Mouse (Mus musculus) forebrain, embryonic 15.5 days (tissue): ENCODE measurements at regions not wholly inside any gene's neighbourhood (a gene's known extent, or its start where the extent isn't known, plus 50 kb on each side); places are given as distances from the start of the nearest gene placed in this dataset.

Experiments
- ATAC-seq: fragments of 200-750 bp; cut with Nextera tagmentation; replicated peaks from 2 replicates; pipeline ENCODE4 v1.8.0; 2017; ENCODE audit warnings: mild to moderate bottlenecking, moderate TSS enrichment, moderate library complexity
- H3K27ac ChIP-seq: fragments of 300-500 bp; sonication (generic); replicated peaks from 2 replicates; pipeline ENCODE4 v1.5.1; 2015; ENCODE audit warnings: mild to moderate bottlenecking, inconsistent platforms
- H3K27me3 ChIP-seq: fragments of 300-500 bp; sonication (generic); 2 replicates; pipeline ENCODE4 v1.6.1; 2015; ENCODE audit warnings: inconsistent platforms
- H3K36me3 ChIP-seq: fragments of 300-500 bp; sonication (generic); 2 replicates; pipeline ENCODE4 v1.6.1; 2015; ENCODE audit warnings: mild to moderate bottlenecking, inconsistent platforms
- H3K4me1 ChIP-seq: fragments of 300-500 bp; sonication (generic); 2 replicates; pipeline ENCODE4 v1.6.1; 2015; ENCODE audit warnings: inconsistent platforms
- H3K4me2 ChIP-seq: fragments of 300-500 bp; sonication (generic); replicated peaks from 2 replicates; pipeline ENCODE4 v1.6.1; 2015; ENCODE audit warnings: mild to moderate bottlenecking, inconsistent platforms
- H3K4me3 ChIP-seq: fragments of 300-500 bp; sonication (generic); 2 replicates; pipeline ENCODE4 v1.5.1; 2015; ENCODE audit warnings: mild to moderate bottlenecking, inconsistent platforms
- H3K9ac ChIP-seq: fragments of 300-500 bp; sonication (generic); replicated peaks from 2 replicates; pipeline ENCODE4 v1.6.1; 2015; ENCODE audit warnings: mild to moderate bottlenecking, inconsistent platforms
- H3K9me3 ChIP-seq: fragments of 300-500 bp; sonication (generic); 2 replicates; pipeline ENCODE4 v1.6.1; 2016; ENCODE audit warnings: inconsistent platforms
- WGBS: fragments of 180-500 bp; shearing (Covaris S2); methylation state at CpG from one replicate; pipeline ENCODE4 v1.1.7; 2015; ENCODE audit warnings: mixed read lengths; 5-methylcytosine and 5-hydroxymethylcytosine counted together

DNA sequence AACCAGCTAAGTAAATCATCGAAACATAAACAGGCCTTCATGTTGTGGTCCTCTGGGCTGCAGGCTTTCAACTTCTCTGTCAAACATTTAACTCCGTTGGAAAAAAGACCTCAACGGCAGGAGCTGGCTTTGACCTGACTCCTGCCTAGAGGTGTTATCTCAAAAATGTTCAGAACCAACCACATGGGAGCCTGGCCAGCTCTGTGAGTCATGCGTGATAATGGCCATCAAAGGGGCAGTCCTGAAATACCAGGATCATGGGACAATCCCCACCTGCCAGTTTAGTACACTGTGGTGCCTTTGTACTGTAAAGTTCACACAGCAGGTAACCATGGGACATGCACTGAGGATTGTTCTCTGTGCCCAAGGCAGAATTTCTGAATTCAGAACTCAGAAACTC, 251.4 kb upstream of the Mon1b start:
- Histone ChIP-seq H3K4me2 (no peak overlapping the region), H3K36me3 (no peaks in the 10 kb centered on the region), H3K27ac (no peak overlapping the region), H3K4me1 (0 out of 2 replicates have a peak, but pooled peaks cover 4% of the 10 kb centered on the region), H3K9ac (no peak overlapping the region), H3K27me3 (no peaks in the 10 kb centered on the region), H3K4me3 (no peak overlapping the region), H3K9me3 (no peaks in the 10 kb centered on the region)
- ATAC-seq = no peak
- 66% methylated on average over 4 of the region's 4 CpGs for WGBS

DNA sequence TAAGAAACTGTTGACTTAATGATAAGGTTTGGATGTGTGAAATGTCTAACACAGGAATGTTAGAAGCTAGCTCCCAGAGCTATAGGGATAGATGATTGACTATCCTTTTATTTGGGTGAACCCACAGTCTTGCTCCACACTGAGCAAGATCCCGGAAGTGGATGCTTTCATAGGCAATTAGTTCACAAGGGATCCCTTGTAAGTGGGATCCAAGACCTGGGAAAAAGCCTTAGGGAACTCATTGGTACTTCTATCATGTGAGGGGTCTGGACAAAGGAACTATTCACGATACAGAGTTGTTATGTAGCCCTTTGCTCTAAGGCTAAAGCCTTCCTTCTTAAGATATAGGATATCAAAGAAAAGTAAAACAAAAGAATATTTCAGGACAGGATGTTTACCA, 245.9 kb upstream of the Mon1b start:
- H3K27ac ChIP-seq = no peak overlapping the region
- no peak overlapping the region for H3K4me2 ChIP-seq
- no peak for ATAC-seq
- whole genome bisulfite sequencing = 26% methylated on average over 2 of the region's 2 CpGs
- no peaks in the 10 kb centered on the region for H3K4me1 ChIP-seq
- H3K9me3 ChIP-seq = no peaks in the 10 kb centered on the region
- no peaks in the 10 kb centered on the region for H3K27me3 ChIP-seq
- no peaks in the 10 kb centered on the region for H3K36me3 ChIP-seq
- H3K4me3 ChIP-seq = no peak overlapping the region
- H3K9ac ChIP-seq = no peak overlapping the region

DNA sequence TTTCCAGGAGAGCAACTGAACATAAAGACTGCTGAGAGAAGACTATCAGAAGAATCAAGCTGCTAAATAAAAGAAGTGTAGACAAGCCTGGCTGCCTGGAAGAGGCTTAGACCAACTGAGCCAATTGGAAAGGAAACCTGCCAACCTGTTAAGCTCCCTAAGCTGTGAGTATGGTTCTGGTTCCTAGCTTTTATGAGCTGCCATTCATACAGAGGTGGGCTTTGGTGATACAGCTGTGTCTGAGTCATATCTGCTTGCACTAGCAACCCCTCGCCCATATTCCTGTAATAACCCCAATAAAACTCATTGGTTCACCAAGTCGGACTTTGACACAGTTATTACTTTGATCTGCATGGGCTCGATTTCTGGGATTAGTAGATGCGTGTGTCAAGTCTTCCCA, 245.3 kb upstream of the Mon1b start:
- no peak overlapping the region for H3K4me3 ChIP-seq
- no peak overlapping the region for H3K27ac ChIP-seq
- no peak overlapping the region for H3K4me2 ChIP-seq
- H3K27me3 ChIP-seq = no peaks in the 10 kb centered on the region
- H3K36me3 ChIP-seq = no peaks in the 10 kb centered on the region
- ATAC-seq = no peak
- no peaks in the 10 kb centered on the region for H3K4me1 ChIP-seq
- H3K9ac ChIP-seq = no peak overlapping the region
- H3K9me3 ChIP-seq = no peaks in the 10 kb centered on the region
- WGBS = 65% methylated on average over 4 of the region's 4 CpGs

DNA sequence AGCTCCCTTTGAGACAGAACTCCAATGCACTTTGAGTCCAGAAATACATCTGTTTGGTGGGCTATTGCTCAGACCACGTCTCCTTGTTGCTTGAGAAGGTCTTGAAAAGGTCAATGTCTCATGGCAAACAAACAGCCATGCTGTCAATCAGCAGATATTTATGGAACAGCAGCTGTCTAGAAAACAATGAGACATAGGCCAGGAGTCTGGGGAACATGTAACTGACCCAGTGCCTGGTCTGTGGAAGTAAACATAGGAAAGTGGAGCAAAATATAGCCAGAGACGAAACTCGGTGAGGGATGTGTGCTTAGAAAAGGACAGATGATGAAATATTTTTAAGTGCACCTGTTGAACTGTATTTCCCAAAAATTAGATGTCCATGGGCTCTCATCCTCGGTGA, 241.1 kb upstream of the Mon1b start:
- WGBS = 77% methylated on average over 4 of the region's 4 CpGs

DNA sequence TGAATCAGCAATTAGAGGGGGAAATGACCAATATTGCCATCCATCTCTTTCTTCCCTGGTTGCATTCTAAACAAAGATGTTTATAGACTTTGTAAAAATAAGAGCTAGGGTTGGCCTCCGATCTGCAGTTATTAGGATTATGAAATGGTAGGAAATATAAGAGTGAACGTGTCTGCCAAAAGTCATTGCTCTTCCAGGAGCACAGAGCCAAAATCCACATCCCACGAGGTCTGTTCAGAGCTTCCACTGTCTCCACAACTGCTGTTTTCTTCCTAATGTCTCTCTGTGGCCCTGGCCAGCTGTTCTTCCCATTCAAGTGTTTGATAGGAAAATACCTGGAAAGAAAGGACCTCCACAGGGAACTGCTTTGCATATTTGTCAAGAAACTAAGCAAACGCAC, 230.2 kb upstream of the Mon1b start:
- Histone ChIP-seq H3K36me3 (no peaks in the 10 kb centered on the region), H3K27me3 (no peaks in the 10 kb centered on the region), H3K4me2 (no peak overlapping the region), H3K4me3 (no peak overlapping the region), H3K27ac (no peak overlapping the region), H3K9ac (no peak overlapping the region), H3K4me1 (no peaks in the 10 kb centered on the region), H3K9me3 (no peaks in the 10 kb centered on the region)
- 63% methylated on average over 4 of the region's 4 CpGs for WGBS
- no peak for ATAC-seq

More for the DNA sequence above, 241.1 kb upstream of the Mon1b start:
- no peaks in the 10 kb centered on the region for H3K9me3 ChIP-seq
- H3K4me3 ChIP-seq = no peak overlapping the region
- no peak for ATAC-seq
- H3K36me3 ChIP-seq = no peaks in the 10 kb centered on the region
- H3K9ac ChIP-seq = no peak overlapping the region
- no peak overlapping the region for H3K27ac ChIP-seq
- no peaks in the 10 kb centered on the region for H3K27me3 ChIP-seq
- H3K4me2 ChIP-seq = no peak overlapping the region
- H3K4me1 ChIP-seq = no peaks in the 10 kb centered on the region

DNA sequence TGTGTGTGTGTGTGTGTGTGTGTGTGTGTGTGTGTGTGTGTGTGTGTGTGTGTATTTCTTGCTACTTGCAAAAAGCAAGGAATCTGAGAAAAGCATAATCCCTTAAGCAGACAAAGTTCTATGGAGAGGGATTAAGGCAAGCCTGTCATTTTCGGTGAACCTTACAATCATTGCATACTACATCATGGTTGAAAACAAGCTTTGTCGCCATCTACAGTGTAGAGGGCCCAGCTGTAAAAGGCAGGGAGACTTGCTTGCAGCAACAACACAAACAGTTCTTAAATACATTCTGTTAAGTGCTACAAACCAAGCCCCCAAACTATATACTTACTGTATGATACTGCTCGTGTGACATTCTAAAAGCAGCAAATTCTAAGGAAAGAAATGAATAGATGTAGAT, 216.0 kb upstream of the Mon1b start:
- no peak for ATAC-seq
- Histone ChIP-seq H3K4me2 (no peak overlapping the region), H3K27me3 (no peaks in the 10 kb centered on the region), H3K4me1 (no peaks in the 10 kb centered on the region), H3K4me3 (no peak overlapping the region), H3K9ac (no peak overlapping the region), H3K27ac (no peak overlapping the region), H3K36me3 (no peaks in the 10 kb centered on the region), H3K9me3 (no peaks in the 10 kb centered on the region)
- WGBS = 78% methylated on average over 3 of the region's 3 CpGs

DNA sequence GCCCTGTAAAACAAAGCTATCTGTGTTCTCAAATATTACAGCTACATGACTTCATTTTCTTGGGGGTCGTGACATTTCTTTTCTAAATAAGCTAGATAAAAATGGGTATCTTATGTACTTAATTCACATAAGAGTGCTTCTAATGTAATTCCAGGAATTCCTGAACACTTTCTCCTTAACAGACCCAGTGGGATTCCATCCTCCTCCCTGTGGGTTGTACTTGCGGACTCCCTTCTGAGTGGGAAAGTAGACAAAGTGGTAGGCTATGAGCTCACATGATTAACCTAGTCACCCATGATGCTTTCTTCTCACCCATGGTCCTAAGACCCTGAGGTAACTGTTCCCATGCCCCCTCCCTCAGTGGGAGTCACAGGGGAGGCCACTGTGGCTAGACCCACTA, 212.7 kb upstream of the Mon1b start:
- Histone ChIP-seq H3K4me3 (no peak overlapping the region), H3K9ac (no peak overlapping the region), H3K4me2 (no peak overlapping the region), H3K36me3 (no peaks in the 10 kb centered on the region), H3K27me3 (no peaks in the 10 kb centered on the region), H3K4me1 (no peaks in the 10 kb centered on the region), H3K9me3 (no peaks in the 10 kb centered on the region), H3K27ac (no peak overlapping the region)
- 87% methylated on average over 2 of the region's 2 CpGs for WGBS
- ATAC-seq = no peak

DNA sequence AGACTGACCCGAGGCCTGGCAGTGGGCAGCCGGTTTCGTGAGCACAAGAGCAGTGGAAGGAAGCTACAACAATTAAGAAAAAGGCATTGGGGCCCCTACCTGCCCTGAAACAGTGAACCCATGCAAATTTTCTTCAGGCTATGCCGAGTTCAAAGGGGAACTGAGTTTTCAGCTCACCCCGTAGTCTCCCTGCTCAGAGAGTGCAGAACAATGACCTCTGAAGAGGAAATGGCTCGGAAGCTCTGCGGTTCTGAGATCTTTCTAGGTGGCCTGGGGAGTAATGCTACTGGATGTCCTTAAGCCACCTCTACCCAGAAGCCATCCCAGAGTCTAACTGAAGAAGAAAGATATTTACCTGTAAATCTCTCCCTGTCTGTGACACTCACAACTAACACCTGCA, 196.3 kb upstream of the Mon1b start:
- Histone ChIP-seq H3K27ac (no peak overlapping the region), H3K4me1 (no peaks in the 10 kb centered on the region), H3K4me3 (no peak overlapping the region), H3K27me3 (no peaks in the 10 kb centered on the region), H3K9ac (no peak overlapping the region), H3K4me2 (no peak overlapping the region), H3K36me3 (no peaks in the 10 kb centered on the region), H3K9me3 (no peaks in the 10 kb centered on the region)
- WGBS = 58% methylated on average over 7 of the region's 7 CpGs
- no peak for ATAC-seq

DNA sequence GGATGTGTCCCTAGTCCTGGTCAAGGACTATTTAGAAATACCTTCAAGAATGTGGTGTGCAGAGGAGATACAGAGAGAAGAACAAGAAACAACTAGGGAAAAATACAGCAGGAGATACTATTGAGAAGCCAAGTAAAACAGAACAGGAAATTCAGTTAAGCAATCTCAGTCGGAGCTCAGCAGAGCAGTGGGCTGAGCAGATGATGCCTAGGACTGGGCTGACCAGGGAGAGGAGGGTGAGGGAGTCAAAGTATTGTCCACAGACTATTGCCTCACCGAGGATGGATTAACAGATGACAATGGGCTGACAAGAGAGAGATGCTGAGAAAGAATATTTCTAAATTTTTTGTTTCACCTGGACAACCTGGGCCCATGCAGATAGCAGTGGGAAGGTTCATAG, 181.4 kb upstream of the Mon1b start:
- no peaks in the 10 kb centered on the region for H3K9me3 ChIP-seq
- no peaks in the 10 kb centered on the region for H3K36me3 ChIP-seq
- ATAC-seq = no peak
- H3K27me3 ChIP-seq = no peaks in the 10 kb centered on the region
- H3K4me3 ChIP-seq = no peak overlapping the region
- 79% methylated on average over 2 of the region's 2 CpGs for WGBS
- H3K9ac ChIP-seq = no peak overlapping the region
- H3K27ac ChIP-seq = no peak overlapping the region
- no peaks in the 10 kb centered on the region for H3K4me1 ChIP-seq
- H3K4me2 ChIP-seq = no peak overlapping the region

DNA sequence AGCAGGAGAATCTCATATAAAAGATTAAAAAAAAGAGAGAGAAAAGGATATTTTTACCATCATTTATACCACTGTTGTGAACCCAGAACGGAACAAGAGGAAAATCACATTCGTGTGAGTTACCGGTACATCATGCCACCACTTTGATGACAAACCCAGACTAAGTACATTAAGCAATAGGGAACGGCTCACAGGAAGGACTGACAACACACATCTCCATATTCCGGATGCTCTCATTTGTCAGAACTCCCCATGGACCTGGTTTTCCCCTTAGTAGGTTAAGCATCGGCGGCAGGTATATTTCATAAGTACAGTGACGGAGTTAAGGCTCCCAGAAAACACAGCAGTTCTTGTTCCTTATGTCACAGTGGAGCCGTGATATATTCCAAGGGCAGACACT, 170.8 kb upstream of the Mon1b start:
- ATAC-seq = no peak
- Histone ChIP-seq H3K9ac (no peak overlapping the region), H3K4me2 (no peak overlapping the region), H3K27ac (peak overlapping the region; percentile 8), H3K4me3 (no peak overlapping the region), H3K36me3 (no peaks in the 10 kb centered on the region), H3K9me3 (no peaks in the 10 kb centered on the region), H3K27me3 (no peaks in the 10 kb centered on the region), H3K4me1 (no peaks in the 10 kb centered on the region)
- 81% methylated on average over 9 of the region's 9 CpGs for WGBS

DNA sequence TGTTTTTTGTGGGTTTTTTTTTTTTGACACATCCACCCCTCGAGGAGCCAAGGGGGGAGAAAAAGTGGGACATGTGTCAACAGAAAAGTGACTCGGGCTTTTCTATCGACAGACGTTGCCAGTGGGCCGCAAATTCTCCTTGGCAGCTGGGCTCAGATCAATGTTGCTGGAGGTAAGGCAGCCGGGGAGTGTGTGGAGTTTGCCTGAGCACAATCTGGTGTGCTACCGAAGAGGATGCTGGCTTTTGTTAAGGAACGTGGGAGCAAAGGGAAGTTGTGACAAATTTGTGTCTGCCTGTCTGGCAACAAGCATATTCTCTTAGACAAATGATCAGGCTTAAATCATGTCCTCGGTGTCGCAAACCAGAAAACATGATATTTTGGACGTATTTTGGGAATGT, 170.2 kb upstream of the Mon1b start:
- no peaks in the 10 kb centered on the region for H3K4me1 ChIP-seq
- H3K9me3 ChIP-seq = no peaks in the 10 kb centered on the region
- no peak for ATAC-seq
- no peak overlapping the region for H3K9ac ChIP-seq
- 54% methylated on average over 11 of the region's 11 CpGs for WGBS
- H3K4me2 ChIP-seq = no peak overlapping the region
- H3K27ac ChIP-seq = peak overlapping the region; percentile 8
- H3K4me3 ChIP-seq = no peak overlapping the region
- H3K27me3 ChIP-seq = no peaks in the 10 kb centered on the region
- H3K36me3 ChIP-seq = no peaks in the 10 kb centered on the region

DNA sequence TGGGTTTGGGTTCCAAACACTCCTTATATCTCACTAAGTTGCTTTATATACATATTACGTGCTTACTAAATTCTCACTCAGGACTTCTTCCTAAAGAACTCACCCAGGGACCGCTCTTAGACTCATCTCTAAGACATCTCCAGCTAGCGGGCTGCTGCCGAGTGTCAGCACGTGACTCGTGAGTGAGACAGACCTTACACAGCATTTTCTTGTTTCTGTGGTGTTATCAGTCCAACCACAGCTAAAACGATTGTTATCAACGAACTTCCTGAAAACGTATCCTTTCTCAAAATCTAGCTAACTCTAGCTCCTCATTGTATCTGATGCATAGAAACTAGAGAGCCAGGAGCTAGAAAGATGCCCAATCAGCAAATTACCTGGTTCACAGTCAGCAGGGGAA, 168.7 kb upstream of the Mon1b start:
- Histone ChIP-seq H3K4me3 (no peak overlapping the region), H3K9me3 (no peaks in the 10 kb centered on the region), H3K27me3 (no peaks in the 10 kb centered on the region), H3K27ac (no peak overlapping the region), H3K36me3 (no peaks in the 10 kb centered on the region), H3K4me2 (no peak overlapping the region), H3K4me1 (no peaks in the 10 kb centered on the region), H3K9ac (no peak overlapping the region)
- no peak for ATAC-seq
- WGBS = 96% methylated on average over 9 of the region's 9 CpGs

DNA sequence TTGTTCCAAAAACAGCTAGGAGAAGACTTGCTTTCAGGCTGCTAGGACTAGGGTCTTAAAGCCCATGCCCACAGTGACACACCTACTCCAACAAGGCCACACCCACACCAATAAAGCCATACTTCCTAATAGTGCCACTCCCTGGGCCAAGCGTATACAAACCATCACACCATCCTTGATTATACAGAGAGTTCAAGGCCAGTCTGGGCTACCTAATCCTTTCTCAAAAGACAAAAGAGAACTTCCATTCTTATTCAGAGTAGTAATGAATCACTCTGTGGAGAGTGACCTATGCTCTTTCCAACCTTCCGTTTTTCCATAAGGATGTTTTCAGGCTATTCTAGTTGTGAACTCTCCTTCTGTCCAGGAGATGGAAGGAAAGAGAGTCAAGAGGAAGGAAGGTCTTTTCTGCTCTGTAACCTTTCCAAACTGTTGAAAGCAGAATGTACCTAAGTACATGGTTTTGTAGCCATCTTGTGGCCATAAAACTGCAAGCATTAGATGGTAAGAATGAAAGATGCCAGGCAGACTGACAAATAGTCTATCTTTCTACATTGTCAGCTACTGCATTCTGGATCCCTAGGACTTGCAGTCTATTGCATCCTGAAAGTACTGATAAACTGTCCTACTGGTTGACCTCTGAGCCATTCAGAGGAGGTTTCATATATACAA, 145.8 kb upstream of the Mon1b start:
- no peaks in the 10 kb centered on the region for H3K9me3 ChIP-seq
- H3K4me1 ChIP-seq = no peaks in the 10 kb centered on the region
- 85% methylated on average over 2 of the region's 2 CpGs for WGBS
- H3K27ac ChIP-seq = no peak overlapping the region
- H3K9ac ChIP-seq = no peak overlapping the region
- H3K4me3 ChIP-seq = no peak overlapping the region
- no peak for ATAC-seq
- no peak overlapping the region for H3K4me2 ChIP-seq
- H3K27me3 ChIP-seq = no peaks in the 10 kb centered on the region
- no peaks in the 10 kb centered on the region for H3K36me3 ChIP-seq
